Mouse (Mus musculus) telencephalon, adult 2 months (tissue): Measurements from ENCODE around the gene Ccdc136.
A peak's percentile ranks its signal among the peaks of the same experiment; 100 is the strongest.

ENCODE experiments used
- DNase-seq: peaks from one replicate; pipeline ENCODE4 v3.0.0-alpha.2; 2011; ENCODE audit warnings: low read depth, low spot score

The Ccdc136 gene

GRCm38 (mm10) chr6:29439251-29439650 is 43.1 kb downstream of the Ccdc136 start:
- DNase-seq = no peak

- no peak for DNase-seq
Measured at GRCm38 (mm10) chr6:29439789-29440188, 43.7 kb downstream of the Ccdc136 start.

GRCm38 (mm10) chr6:29444773-29445172 is 48.7 kb downstream of the Ccdc136 start:
- no peak for DNase-seq

GRCm38 (mm10) chr6:29445354-29445753 is 49.2 kb downstream of the Ccdc136 start:
- no peak for DNase-seq

GRCm38 (mm10) chr6:29449858-29450257 is 53.7 kb downstream of the Ccdc136 start:
- no peak for DNase-seq

- DNase-seq = no peak
Measured at GRCm38 (mm10) chr6:29450667-29451066, 54.6 kb downstream of the Ccdc136 start.

- DNase-seq = no peak
Measured at GRCm38 (mm10) chr6:29461502-29461901, 65.4 kb downstream of the Ccdc136 start.

- DNase-seq = no peak
Measured at GRCm38 (mm10) chr6:29463388-29463787, 67.3 kb downstream of the Ccdc136 start.

GRCm38 (mm10) chr6:29467583-29468354 is 71.7 kb downstream of the Ccdc136 start, which contains the start of gene Atp6v1f:
Gene Atp6v1f (plus strand): TSS chr6:29467718.
- peak; percentile 96 for DNase-seq

- no peak for DNase-seq
Measured at GRCm38 (mm10) chr6:29468851-29469250, 72.7 kb downstream of the Ccdc136 start.

- DNase-seq = no peak
Measured at GRCm38 (mm10) chr6:29471137-29471536, 75.0 kb downstream of the Ccdc136 start, which contains the start of gene Atp6v1fnb. Gene Atp6v1fnb (plus strand): TSS chr6:29471437.

- DNase-seq = peak; percentile 67
Measured at GRCm38 (mm10) chr6:29473941-29474691, 78.0 kb downstream of the Ccdc136 start.

- no peak for DNase-seq
Measured at GRCm38 (mm10) chr6:29474736-29475135, 78.6 kb downstream of the Ccdc136 start.
